Mouse (Mus musculus) forebrain, embryonic 16.5 days (tissue): ENCODE measurements around the gene Tdpoz5. TPM values are rescaled to one million over a fixed set of nuclear protein-coding genes. Genes with fewer than 3 reads are reported as not detected.
"Not testable (repeated sequence)": the region's sequence is repeated elsewhere in the genome, so short reads cannot be mapped to it uniquely, and the experiment has no call there.

Experiments
- ATAC-seq: fragments of 200-750 bp; cut with Nextera tagmentation; 2 replicates; pipeline ENCODE4 v1.8.0; 2017; ENCODE audit warnings: mild to moderate bottlenecking, moderate library complexity
- H3K27ac ChIP-seq: fragments of 300-500 bp; sonication (generic); 2 replicates; pipeline ENCODE4 v1.5.1; 2014; ENCODE audit warnings: low read length, control low read depth
- H3K27me3 ChIP-seq: fragments of 300-500 bp; sonication (generic); replicated peaks from 2 replicates; pipeline ENCODE4 v1.6.1; 2014; ENCODE audit warnings: low read length; ENCODE audit not compliant: control insufficient read depth, insufficient read depth
- H3K36me3 ChIP-seq: fragments of 300-500 bp; sonication (generic); 2 replicates; pipeline ENCODE4 v1.6.1; 2014; ENCODE audit not compliant: control insufficient read depth, insufficient read depth
- H3K4me1 ChIP-seq: fragments of 300-500 bp; sonication (generic); replicated peaks from 2 replicates; pipeline ENCODE4 v1.6.1; 2014; ENCODE audit warnings: low read length; ENCODE audit not compliant: control insufficient read depth, insufficient read depth
- H3K4me2 ChIP-seq: fragments of 300-500 bp; sonication (generic); 2 replicates; pipeline ENCODE4 v1.6.1; 2014; ENCODE audit warnings: mild to moderate bottlenecking, low read length, control low read depth
- H3K4me3 ChIP-seq: fragments of 300-500 bp; sonication (generic); replicated peaks from 2 replicates; pipeline ENCODE4 v1.5.1; 2014; ENCODE audit warnings: mild to moderate bottlenecking, low read length, control low read depth
- H3K9ac ChIP-seq: fragments of 300-500 bp; sonication (generic); replicated peaks from 2 replicates; pipeline ENCODE4 v1.6.1; 2014; ENCODE audit warnings: low read depth, low read length, control low read depth
- H3K9me3 ChIP-seq: fragments of 300-500 bp; sonication (generic); 2 replicates; pipeline ENCODE4 v1.6.1; 2016; ENCODE audit warnings: low read length; ENCODE audit not compliant: control insufficient read depth
- WGBS: fragments of 180-500 bp; shearing (Covaris S2); extraction: QIAGEN DNeasy Blood & Tissue Kit; methylation state at CpG from one replicate; pipeline ENCODE4 v1.1.7; 2014; 5-methylcytosine and 5-hydroxymethylcytosine counted together
- polyA plus RNA-seq: library from polyadenylated mRNA; unstranded; fragments of >200 nt; fragmentation: Nextera tagmentation; extraction: Ambion mirVana; gene quantifications from 2 replicates; pipeline ENCODE4 v1.2.1, GENCODE M21; 2015

Gene Tdpoz5
- polyA plus RNA-seq, result not detected in 2 replicates

DNA sequence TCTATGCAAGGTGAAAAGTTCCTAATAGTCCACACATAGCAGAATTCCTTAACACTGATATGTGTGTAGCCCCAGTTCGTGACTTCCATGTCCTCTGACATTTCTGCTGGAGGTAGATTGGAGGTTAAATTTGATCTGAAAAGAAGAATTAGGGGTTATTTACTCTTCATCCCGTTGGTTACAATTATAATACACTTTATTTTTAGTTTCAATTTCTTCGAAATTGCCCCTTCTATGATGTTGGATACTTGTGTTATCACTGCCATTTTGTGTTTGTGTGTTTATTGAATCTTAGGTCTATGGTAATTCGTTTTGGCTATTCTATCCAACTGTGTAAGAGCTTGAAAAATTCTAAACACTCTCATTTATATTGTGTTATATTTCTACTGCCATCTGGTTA is at the start of gene Tdpoz5:
Gene Tdpoz5 (minus strand): TSS at position 101 of the 400 bp plus-strand sequence.
- not testable (repeated sequence) for H3K4me2 ChIP-seq, H3K36me3 ChIP-seq, H3K9ac ChIP-seq, H3K4me3 ChIP-seq, H3K9me3 ChIP-seq, H3K27ac ChIP-seq, ATAC-seq, H3K4me1 ChIP-seq, H3K27me3 ChIP-seq
- WGBS, result 95% methylated on average over 2 of the region's 4 CpGs

DNA sequence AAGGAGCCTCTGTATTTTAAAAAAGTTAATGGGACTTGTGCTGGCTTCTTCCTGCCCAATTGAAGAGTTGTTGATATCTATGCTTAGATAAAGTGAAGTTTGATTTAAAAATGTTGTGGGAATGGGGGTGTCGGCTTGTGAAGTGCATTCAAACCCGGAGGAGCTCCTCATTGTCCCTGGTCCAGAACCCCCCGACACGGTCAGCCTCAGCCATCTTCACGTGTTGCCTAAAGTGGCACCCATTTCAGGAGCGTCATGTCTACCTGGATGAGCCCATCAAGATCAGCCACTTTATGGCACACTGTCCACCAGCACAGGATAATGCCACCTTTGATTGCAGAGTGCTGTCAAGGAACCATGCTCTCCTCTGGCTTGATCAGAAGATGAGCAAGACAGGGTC is 7.8 kb upstream of the Tdpoz5 start:
- not testable (repeated sequence) for ATAC-seq

DNA sequence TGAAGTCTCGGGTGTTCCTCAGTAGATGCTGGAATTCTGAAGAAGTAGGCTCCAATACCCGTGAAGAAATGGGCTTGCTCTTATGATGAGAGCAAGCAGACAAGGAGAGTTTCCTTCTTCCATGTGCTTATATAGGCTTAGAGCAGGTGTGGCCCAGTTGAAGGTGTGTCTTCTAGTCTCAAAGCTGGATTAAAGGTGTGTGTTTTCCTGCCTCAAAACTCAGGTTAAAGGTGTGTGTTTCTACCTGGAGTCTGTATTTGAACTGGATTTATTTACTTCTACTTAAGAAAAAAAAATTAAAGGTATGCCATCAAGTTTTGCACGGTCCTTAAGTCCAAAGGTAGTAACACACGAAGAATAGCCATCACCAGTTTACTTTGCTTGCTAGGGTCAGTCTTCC is 17.7 kb downstream of the Tdpoz5 start, which contains the start of gene Gm9117:
Gene Gm9117 (minus strand): TSS at position 101 of the 400 bp plus-strand sequence.
- H3K27ac ChIP-seq, H3K4me1 ChIP-seq, ATAC-seq, H3K36me3 ChIP-seq, H3K4me3 ChIP-seq, H3K9ac ChIP-seq, H3K9me3 ChIP-seq, H3K27me3 ChIP-seq, H3K4me2 ChIP-seq: not testable (repeated sequence)
- 86% methylated on average over 3 of the region's 4 CpGs for WGBS

More for the DNA sequence above, 7.8 kb upstream of the Tdpoz5 start:
- WGBS, result 89% methylated on average over 5 of the region's 6 CpGs
- not testable (repeated sequence) for H3K27me3 ChIP-seq, H3K27ac ChIP-seq, H3K4me1 ChIP-seq, H3K9me3 ChIP-seq, H3K9ac ChIP-seq, H3K4me2 ChIP-seq, H3K4me3 ChIP-seq, H3K36me3 ChIP-seq

DNA sequence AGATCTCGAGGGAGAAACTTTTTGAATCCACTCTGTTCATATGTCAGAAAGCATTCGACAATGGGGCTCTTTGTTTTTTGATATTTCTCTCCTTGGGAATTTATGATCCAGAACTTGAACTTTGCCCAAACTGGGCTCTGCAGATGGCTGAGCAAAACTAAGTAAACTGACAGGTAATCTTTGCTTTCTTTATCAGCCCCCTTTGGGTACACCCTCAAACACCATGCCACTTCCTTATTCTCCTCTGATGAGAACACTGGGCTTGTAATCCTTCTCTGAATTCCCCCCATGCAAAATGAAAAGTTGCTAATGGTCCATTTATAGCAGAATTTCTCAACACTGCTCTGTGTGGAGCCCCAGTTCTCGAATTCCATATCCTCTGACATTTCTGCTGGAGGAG is 22.7 kb downstream of the Tdpoz5 start:
- not testable (repeated sequence) for H3K4me3 ChIP-seq

More for the DNA sequence above, 22.7 kb downstream of the Tdpoz5 start:
- not testable (repeated sequence) for H3K9ac ChIP-seq, H3K9me3 ChIP-seq, H3K27me3 ChIP-seq, ATAC-seq, H3K36me3 ChIP-seq, H3K4me2 ChIP-seq, H3K4me1 ChIP-seq, H3K27ac ChIP-seq
- WGBS, result no CpG with 5 or more reads among the region's 3 CpGs

Other genes with a start within 250 kb of the Tdpoz5 start
- not detected in 2 replicates for gene Gm5773, start 188.3 kb downstream of the Tdpoz5 start, polyA plus RNA-seq
- gene Tdpoz4, start 164.9 kb downstream of the Tdpoz5 start, polyA plus RNA-seq, result not detected in 2 replicates
- gene Tdpoz3, start 135.3 kb downstream of the Tdpoz5 start, polyA plus RNA-seq, result not detected in 2 replicates
- not detected in 2 replicates for gene Gm9117, start 17.8 kb downstream of the Tdpoz5 start, polyA plus RNA-seq
- not detected in 2 replicates for gene Gm9125, start 93.6 kb upstream of the Tdpoz5 start, polyA plus RNA-seq
- gene Gm10697, start 111.3 kb upstream of the Tdpoz5 start, polyA plus RNA-seq, result not detected in 2 replicates
- not detected in 2 replicates for gene Gm10696, start 216.9 kb upstream of the Tdpoz5 start, polyA plus RNA-seq
- not detected in 2 replicates for gene Gm5286, start 235.4 kb upstream of the Tdpoz5 start, polyA plus RNA-seq